9 mouse cellular contexts compared by ENCODE assay signal in genomic region chr16:91441366-91441765, GRCm38 (mm10). TPM values are rescaled to one million over a fixed set of nuclear protein-coding genes. Genes with fewer than 3 reads are reported as not detected.
DNase-seq lines count a peak whose midpoint lies in the region; ATAC-seq and TF ChIP-seq lines count a peak whose summit lies in the region.
"Had no signal": no experiment of that assay in that cellular context is flagged by ENCODE, and none has a peak within 500 bp of the region (broad histone marks: within the 10 kb centered on the region; RNA-seq: fewer than 3 reads in every experiment).

No protein-coding gene starts in this region.

- TF ChIP-seq CTCF in liver, adult 2 months (IDR thresholded peaks at IDR 0.05; ENCODE audit: low read depth, low read length) = peak; percentile 76

- H3K27ac ChIP-seq in hindbrain, embryonic 10.5 days = peak overlapping the region; percentile 50; the same call in 1 of the 2 replicates
- no peak overlapping the region for H3K27ac ChIP-seq in hindbrain, embryonic 11.5 days (ENCODE audit: low read depth, low read length)
- H3K27ac ChIP-seq in brown adipose tissue, adult 24 weeks (replicated peaks; ENCODE audit: low read depth, low read length) = peak overlapping the region; percentile 70
- H3K27ac ChIP-seq in heart, embryonic 15.5 days = peak overlapping the region; percentile 38
- H3K27ac ChIP-seq in liver, adult 2 months (replicated peaks; ENCODE audit: insufficient read depth, low read depth, low read length) = peak overlapping the region; percentile 63

- no peak overlapping the region for H3K4me2 ChIP-seq in hindbrain, embryonic 11.5 days (replicated peaks; ENCODE audit: low read depth, low read length)
- no peak overlapping the region for H3K4me2 ChIP-seq in heart, embryonic 15.5 days

- H3K4me3 ChIP-seq in hindbrain, embryonic 10.5 days = no peak overlapping the region
- no peak overlapping the region for H3K4me3 ChIP-seq in hindbrain, embryonic 11.5 days (ENCODE audit: low read depth, low read length)
- no peak overlapping the region for H3K4me3 ChIP-seq in brown adipose tissue, adult 24 weeks (ENCODE audit: insufficient read depth, low read depth, low read length)
- no peak overlapping the region for H3K4me3 ChIP-seq in heart, embryonic 15.5 days
- H3K4me3 ChIP-seq in liver, adult 2 months (ENCODE audit: insufficient read depth, low read depth, low read length) = no peak overlapping the region

- H3K36me3 ChIP-seq in hindbrain, embryonic 10.5 days = no peaks in the 10 kb centered on the region
- H3K36me3 ChIP-seq in hindbrain, embryonic 11.5 days (ENCODE audit: control insufficient read depth, insufficient read depth, low read length) = no peaks in the 10 kb centered on the region
- H3K36me3 ChIP-seq in heart, embryonic 15.5 days = no peaks in the 10 kb centered on the region
- no peaks in the 10 kb centered on the region for H3K36me3 ChIP-seq in liver, adult 2 months (ENCODE audit: control insufficient read depth, insufficient read depth, low read length)

- peaks cover 5% of the 10 kb centered on the region; the same call in 1 of the 2 replicates for H3K4me1 ChIP-seq in hindbrain, embryonic 10.5 days (replicated peaks)
- no peaks in the 10 kb centered on the region for H3K4me1 ChIP-seq in hindbrain, embryonic 11.5 days (replicated peaks; ENCODE audit: control insufficient read depth, insufficient read depth, low read length)
- peaks cover 24% of the 10 kb centered on the region for H3K4me1 ChIP-seq in brown adipose tissue, adult 24 weeks (ENCODE audit: control insufficient read depth, insufficient read depth, insufficient read length, low read length)
- H3K4me1 ChIP-seq in heart, embryonic 15.5 days (replicated peaks) = peaks cover 13% of the 10 kb centered on the region
- H3K4me1 ChIP-seq in liver, adult 2 months (ENCODE audit: control insufficient read depth, insufficient read depth, low read length) = peaks cover 6% of the 10 kb centered on the region

- no peak overlapping the region for H3K9ac ChIP-seq in hindbrain, embryonic 11.5 days (ENCODE audit: low read depth, low read length)
- no peak overlapping the region for H3K9ac ChIP-seq in heart, embryonic 15.5 days
- H3K9ac ChIP-seq in liver, adult 2 months (ENCODE audit: low read depth, low read length) = no peak overlapping the region

- no peak for DNase-seq in hindbrain, embryonic 10.5 days (ENCODE audit: low spot score)
- DNase-seq in hindbrain, embryonic 11.5 days (ENCODE audit: low spot score) = no peak
- DNase-seq in liver, adult 2 months (ENCODE audit: extremely low read depth, low read depth, low spot score) = peak; percentile 99
- DNase-seq in spleen, postnatal 36 days (ENCODE audit: low spot score in 2 of 2) = peak; percentile 62 to 79
- DNase-seq in frontal cortex, postnatal 36 days (ENCODE audit: low spot score in 2 of 2) = no peak
- no peak for DNase-seq in urinary bladder, postnatal 25 days (ENCODE audit: low spot score)

- TF ChIP-seq POLR2A in liver, adult 2 months (IDR thresholded peaks at IDR 0.05; ENCODE audit: extremely low read depth, insufficient read depth, low read length) = no peak

- H3K9me3 ChIP-seq in hindbrain, embryonic 10.5 days = no peaks in the 10 kb centered on the region
- no peaks in the 10 kb centered on the region for H3K9me3 ChIP-seq in hindbrain, embryonic 11.5 days (ENCODE audit: control insufficient read depth, low read length)
- no peaks in the 10 kb centered on the region for H3K9me3 ChIP-seq in heart, embryonic 15.5 days (replicated peaks)

- no peaks in the 10 kb centered on the region for H3K27me3 ChIP-seq in hindbrain, embryonic 10.5 days (ENCODE audit: insufficient read depth, poor library complexity, severe bottlenecking)
- H3K27me3 ChIP-seq in hindbrain, embryonic 11.5 days (ENCODE audit: control insufficient read depth, insufficient read depth, low read length) = no peaks in the 10 kb centered on the region
- H3K27me3 ChIP-seq in heart, embryonic 15.5 days = no peaks in the 10 kb centered on the region
- no peaks in the 10 kb centered on the region for H3K27me3 ChIP-seq in liver, adult 2 months (ENCODE audit: control insufficient read depth, insufficient read depth, low read length)

- no peaks in the 10 kb centered on the region for H3K79me2 ChIP-seq in liver, adult 2 months (ENCODE audit: control insufficient read depth, insufficient read depth, low read length)

- ATAC-seq in hindbrain, embryonic 11.5 days (ENCODE audit: low FRiP score) = no peak
- peak; percentile 88 for ATAC-seq in heart, embryonic 15.5 days (replicated peaks; ENCODE audit: insufficient number of reproducible peaks, insufficient read depth, low FRiP score, low read depth)

- WGBS in hindbrain, embryonic 10.5 days = 74% methylated on average over 7 of the region's 7 CpGs
- 61% methylated on average over 7 of the region's 7 CpGs for WGBS in hindbrain, embryonic 11.5 days
- WGBS in heart, embryonic 15.5 days = 24% methylated on average over 7 of the region's 7 CpGs
- 7% methylated on average over 7 of the region's 7 CpGs for WGBS in liver, adult 2 months

RNA-seq across cellular contexts. Expression of gene Il10rb, which starts 35.4 kb away (rescaled TPM):
- 7.1 and 8.6 TPM in 2 replicates for polyA plus RNA-seq in hindbrain, embryonic 10.5 days (2016; fragmentation: Nextera tagmentation; extraction: Ambion mirVana)
- polyA plus RNA-seq in hindbrain, embryonic 11.5 days (2014; fragmentation: Nextera tagmentation; extraction: Ambion mirVana) = 8.6 and 9.0 TPM in 2 replicates
- polyA plus RNA-seq in brown adipose tissue, adult 24 weeks (2012; ENCODE audit: insufficient read depth, insufficient read length, missing spikeins) = 29.5 and 44.8 TPM in 2 replicates
- polyA plus RNA-seq in heart, embryonic 15.5 days (2015; fragmentation: Nextera tagmentation; extraction: Ambion mirVana) = 57.9 and 58.9 TPM in 2 replicates
- total RNA-seq in liver, adult 2 months (2014; rRNA removed) = 7.3 and 9.5 TPM in 2 replicates
- 5.0 and 5.1 TPM in 2 replicates for polyA plus RNA-seq in liver, adult 2 months (2012; rRNA removed)

RNA-seq across cellular contexts. Expression of gene Ifnar1, which starts 43.7 kb away (rescaled TPM):
- 49.8 and 50.5 TPM in 2 replicates for polyA plus RNA-seq in hindbrain, embryonic 10.5 days (2016; fragmentation: Nextera tagmentation; extraction: Ambion mirVana)
- polyA plus RNA-seq in hindbrain, embryonic 11.5 days (2014; fragmentation: Nextera tagmentation; extraction: Ambion mirVana) = 51.6 and 52.9 TPM in 2 replicates
- polyA plus RNA-seq in brown adipose tissue, adult 24 weeks (2012; ENCODE audit: insufficient read depth, insufficient read length, missing spikeins) = 18.2 and 19.6 TPM in 2 replicates
- 32.7 and 43.0 TPM in 2 replicates for polyA plus RNA-seq in heart, embryonic 15.5 days (2015; fragmentation: Nextera tagmentation; extraction: Ambion mirVana)
- total RNA-seq in liver, adult 2 months (2014; rRNA removed) = 26.4 and 28.3 TPM in 2 replicates
- 11.9 and 14.0 TPM in 2 replicates for polyA plus RNA-seq in liver, adult 2 months (2012; rRNA removed)

RNA-seq across cellular contexts. Expression of gene Gm21970, which starts 49.8 kb away (rescaled TPM):
- polyA plus RNA-seq in hindbrain, embryonic 10.5 days (2016; fragmentation: Nextera tagmentation; extraction: Ambion mirVana) = not detected in 2 replicates
- not detected in 2 replicates for polyA plus RNA-seq in hindbrain, embryonic 11.5 days (2014; fragmentation: Nextera tagmentation; extraction: Ambion mirVana)
- 13.8 TPM in 1 of 2 replicates, not detected in the other for polyA plus RNA-seq in brown adipose tissue, adult 24 weeks (2012; ENCODE audit: insufficient read depth, insufficient read length, missing spikeins)
- polyA plus RNA-seq in heart, embryonic 15.5 days (2015; fragmentation: Nextera tagmentation; extraction: Ambion mirVana) = not detected in 2 replicates
- total RNA-seq in liver, adult 2 months (2014; rRNA removed) = 0.83 TPM in 1 of 2 replicates, not detected in the other
- not detected in 2 replicates for polyA plus RNA-seq in liver, adult 2 months (2012; rRNA removed)
- polyA plus RNA-seq: heart, embryonic 14.5 days had no signal

Comparison
In these comparisons a context has a peak if more than half of its experiments do, and no peak if none do; other contexts are left out.
1. DNase-seq: peak in liver, adult 2 months (single experiment) and spleen, postnatal 36 days (2 of 2); none in hindbrain, embryonic 10.5 days (single experiment), hindbrain, embryonic 11.5 days (single experiment), frontal cortex, postnatal 36 days (0 of 2) and urinary bladder, postnatal 25 days (single experiment).